Mouse (Mus musculus) layer of hippocampus, adult 8-10 months (tissue): Measurements from ENCODE around the gene Cacng3. TPM values are rescaled to one million over a fixed set of nuclear protein-coding genes. Genes with fewer than 3 reads are reported as not detected.

Experiments
- DNase-seq, 2 experiments: peaks; one replicate each; pipeline ENCODE4 v3.0.0; 2022; ENCODE audit warnings: low spot score in 2 of 2
- total RNA-seq, 4 experiments: library from RNA; stranded (reverse); gene quantifications; 2 replicates each; pipeline ENCODE4 v1.2.4; 2022

The Cacng3 gene
- 10 to 100 TPM; 60.7 to 76.0 (median 70.3) TPM for total RNA-seq

DNA sequence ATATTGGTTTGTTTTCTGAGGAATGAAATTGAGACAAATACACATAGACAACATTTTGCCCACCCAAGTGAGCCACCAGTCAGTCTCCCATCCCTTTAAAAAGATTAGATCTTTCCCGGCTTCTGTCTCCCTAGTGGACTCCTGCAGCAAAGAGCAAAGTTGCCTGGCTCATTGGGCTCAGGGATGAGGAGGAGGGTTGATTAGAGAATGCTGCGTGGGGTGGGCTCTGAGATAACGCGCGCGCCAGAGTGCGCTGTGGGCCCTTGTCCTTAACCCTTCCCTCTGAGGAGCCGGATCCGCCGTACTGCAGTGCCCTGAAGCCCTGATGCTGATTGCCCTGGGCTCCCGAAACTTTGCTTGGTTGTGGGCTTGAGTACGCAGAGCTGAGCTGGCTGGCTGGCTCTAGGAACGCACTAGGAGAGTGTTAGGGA is at the start of gene Cacng3:
Gene Cacng3, plus strand, starts transcription at position 51 of the 431 bp plus-strand sequence.
- peak in 1 of 2 experiments; percentile 17 for DNase-seq

DNA sequence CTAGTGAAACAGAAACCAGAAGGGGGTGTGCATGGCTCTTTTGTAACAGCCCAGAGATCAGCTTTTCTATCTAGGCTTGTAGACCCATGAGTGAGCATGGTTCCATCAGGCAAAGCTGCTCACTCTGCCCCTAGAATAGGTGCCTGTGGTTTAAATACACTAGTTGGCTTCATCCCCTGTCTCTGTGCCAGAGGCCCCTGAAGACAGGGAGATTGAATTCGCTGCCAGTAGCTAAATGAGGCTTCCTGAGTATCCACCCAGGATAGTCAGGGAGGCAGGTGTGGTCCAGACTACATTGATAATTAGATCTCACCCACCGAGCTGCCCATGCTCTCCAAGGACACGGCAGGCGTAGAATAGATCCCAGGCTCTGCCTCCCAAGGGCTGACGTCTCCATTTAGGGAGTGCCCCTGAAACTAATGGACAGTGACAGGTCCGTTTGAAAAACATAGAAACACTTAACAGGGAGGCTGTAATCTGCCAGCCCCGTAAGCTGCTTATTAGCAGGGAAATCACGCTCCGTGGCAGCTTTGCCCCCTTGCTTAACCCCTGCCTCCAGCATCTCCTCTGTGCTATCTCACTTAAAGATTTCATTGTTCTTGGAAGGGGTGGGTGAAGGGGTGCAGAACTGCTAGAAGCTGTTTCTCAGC is 48.0 kb upstream of the Cacng3 start:
- no peak for DNase-seq

DNA sequence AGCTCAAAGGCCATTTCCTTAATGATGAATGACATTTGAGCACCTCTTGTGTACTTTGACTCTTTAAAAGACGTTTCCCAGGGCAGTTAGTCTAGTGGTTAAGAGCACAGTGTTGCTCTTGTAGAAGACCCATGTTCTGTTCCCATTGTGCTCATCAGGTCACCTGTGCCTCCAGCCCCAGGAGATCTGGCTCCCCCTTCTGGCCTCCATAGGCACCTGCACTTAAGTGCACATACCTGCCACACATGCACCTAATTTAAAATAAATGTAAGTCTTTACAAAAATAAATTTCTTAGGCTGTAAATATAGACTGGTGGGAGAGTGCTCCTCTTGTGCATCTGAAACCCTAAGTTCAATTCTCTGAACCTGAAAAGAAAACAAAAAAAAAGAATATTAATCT is 46.5 kb upstream of the Cacng3 start:
- no peak for DNase-seq

DNA sequence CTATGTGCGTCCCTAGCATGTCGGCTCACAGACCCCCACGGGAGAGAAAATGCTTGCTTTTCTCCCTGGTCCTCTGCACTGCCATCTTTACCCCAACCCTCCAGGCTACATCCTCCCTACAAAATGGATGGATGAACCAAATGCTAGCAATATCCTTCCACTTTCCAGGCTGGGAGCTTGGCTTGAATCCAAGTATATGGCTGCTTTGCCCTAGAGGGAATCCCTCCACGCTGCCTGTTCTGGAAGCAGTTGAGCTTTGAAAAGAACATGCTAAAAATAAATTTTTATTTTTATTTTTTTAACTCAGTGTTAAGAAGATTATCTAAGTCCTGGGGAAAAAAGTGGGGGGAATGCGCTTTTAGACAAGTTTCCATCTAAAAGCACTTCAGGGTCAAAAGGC is 42.2 kb upstream of the Cacng3 start:
- DNase-seq: no peak

DNA sequence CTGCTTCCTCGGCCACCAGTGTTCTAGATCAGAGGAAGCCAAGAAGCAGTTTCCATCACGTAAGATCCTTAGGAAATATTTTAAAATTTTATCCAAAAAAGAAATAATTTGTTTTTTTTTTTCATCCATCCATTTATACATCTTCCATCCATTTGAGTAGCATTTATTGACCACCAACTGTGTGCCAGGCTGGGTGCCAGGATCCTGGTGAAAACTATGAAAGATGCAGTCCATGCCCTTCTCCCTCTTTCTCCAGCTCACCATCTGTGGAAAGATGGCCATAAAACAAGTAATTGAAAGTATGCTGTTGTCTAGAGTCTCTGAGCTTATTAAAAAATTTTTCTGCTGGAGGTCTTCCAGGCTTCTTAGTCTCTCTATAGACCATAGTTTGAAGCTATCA is 39.9 kb upstream of the Cacng3 start:
- no peak for DNase-seq

DNA sequence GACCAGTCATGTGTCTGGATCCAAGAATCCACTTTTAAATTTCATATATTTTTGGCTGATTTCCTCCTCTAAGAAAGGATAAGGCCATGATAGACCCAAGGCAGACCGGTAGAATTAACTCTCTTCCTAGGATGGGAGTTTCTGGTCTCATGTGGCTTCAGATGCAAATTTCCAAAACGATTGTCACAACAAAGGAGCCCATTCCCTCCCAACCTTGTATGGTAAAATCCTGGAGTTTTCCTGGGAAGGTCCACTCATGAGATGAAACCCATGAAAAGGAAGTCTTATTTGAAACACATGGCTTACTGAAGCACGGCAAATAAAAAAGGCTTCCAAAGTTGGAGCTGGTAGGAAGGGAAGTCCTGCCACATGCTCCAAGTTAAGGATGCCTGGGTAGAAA is 39.1 kb upstream of the Cacng3 start:
- no peak for DNase-seq

DNA sequence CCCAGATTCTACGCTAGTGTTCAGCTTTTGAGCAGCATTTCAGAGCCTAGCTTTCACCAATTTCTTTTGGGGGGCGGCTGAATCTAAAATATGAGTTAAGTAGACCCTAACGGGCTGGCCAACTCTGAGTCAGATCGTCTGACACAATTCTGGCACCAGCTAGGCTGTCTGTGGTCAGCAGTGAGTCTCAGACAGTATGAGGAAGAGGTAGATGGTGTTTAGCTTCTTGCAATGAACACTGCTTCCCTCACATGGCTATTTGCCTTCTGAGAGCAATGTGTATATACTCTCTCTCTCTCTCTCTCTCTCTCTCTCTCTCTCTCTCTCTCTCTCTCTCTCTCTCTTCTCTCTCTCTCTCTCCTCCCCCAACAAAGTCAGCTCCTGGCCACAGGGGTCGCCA is 37.3 kb upstream of the Cacng3 start:
- DNase-seq: no peak

DNA sequence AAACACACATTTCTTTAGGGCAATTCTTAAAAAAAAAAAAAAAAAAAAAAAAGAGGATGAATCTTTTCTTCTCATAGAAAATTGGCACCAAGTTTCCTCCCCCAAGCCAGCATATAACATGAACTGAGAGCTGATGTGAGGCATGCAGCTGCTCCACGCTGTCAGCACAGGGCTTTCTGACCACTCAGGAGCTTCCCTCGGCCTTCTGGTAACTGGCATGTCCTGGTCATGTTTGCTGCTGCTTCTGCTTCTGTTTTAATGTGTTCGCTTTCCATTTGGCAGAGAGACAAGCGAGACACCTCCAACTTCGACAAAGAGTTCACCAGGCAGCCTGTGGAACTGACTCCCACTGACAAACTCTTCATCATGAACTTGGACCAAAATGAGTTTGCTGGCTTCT is 36.8 kb upstream of the Cacng3 start:
- no peak for DNase-seq

DNA sequence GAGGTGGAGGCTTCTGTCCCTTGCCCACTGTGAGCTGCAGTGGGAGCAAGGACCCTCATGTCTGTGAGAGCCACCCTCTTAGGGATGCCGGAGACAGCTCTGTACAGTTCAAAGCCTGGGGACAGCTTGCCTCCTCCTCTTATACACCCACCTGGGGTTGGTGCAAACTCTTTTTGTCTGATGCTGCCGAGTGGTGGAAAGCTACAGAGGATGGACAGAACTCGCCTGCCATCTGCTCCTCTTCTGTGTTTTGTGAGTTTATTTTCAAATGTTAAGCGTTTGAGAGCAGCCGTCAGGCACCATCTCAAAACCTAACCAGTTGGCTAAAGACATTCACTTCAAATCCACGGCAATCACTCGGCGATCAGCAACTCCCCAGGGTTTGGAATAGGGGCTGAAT is 26.6 kb upstream of the Cacng3 start:
- DNase-seq: peak; percentile 40 to 59

DNA sequence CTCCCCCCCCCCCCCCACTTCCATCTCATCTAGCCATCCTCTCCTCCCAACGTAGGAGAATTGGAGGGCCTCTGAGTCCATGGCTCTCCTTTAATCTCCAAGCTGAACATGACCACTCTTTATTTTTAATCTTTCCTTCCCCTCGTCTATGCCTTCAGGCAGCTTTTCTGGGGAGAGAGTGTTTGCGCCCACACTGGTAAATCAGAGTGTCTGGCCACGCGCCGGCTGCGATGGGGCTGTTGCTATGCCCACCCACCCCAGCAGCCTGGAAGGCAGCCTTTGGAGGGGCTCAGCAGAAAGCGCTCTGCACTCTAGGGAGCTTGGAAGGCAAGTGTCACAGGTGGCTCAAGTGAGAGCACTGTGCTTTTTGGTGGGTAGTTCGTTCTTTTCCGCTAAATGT is 21.0 kb upstream of the Cacng3 start:
- no peak for DNase-seq

DNA sequence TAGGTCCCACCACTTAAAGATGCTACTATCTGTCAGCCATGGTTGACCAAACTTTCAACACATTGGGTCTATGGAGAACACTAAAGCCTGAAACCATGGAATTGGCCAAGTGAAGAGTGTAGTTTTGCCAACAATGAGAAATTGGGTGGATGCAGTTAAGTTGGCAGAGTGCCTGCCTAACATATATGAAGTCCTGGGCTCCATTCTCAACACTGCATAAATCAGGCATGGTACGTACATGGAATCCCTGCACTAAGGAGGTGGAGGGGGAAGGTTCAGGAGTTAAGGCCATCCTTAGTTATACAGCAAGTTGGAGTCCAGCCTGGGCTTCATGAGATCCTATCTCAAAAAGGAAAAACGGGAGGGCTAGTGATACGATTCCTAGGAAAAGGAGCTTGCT is 17.8 kb upstream of the Cacng3 start:
- no peak for DNase-seq

DNA sequence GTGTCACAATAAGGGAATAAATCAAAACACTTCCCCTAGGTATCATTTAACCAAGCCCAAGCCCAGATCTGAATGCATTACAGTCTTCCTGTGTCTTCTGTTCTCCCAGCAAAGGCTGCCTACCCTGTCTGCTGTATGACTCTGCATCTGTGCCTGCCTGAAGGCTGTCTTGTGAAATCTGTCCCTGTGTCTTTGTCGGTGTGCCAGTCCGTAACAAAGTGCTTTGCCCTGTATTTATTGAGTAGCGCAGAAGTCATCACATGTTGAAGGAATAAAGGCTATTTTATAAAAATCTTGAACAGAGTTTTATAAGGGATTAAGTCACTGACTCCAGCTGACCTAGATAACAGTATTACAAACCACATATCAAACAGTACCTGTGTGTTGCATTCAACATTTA is 13.6 kb upstream of the Cacng3 start:
- DNase-seq: no peak

DNA sequence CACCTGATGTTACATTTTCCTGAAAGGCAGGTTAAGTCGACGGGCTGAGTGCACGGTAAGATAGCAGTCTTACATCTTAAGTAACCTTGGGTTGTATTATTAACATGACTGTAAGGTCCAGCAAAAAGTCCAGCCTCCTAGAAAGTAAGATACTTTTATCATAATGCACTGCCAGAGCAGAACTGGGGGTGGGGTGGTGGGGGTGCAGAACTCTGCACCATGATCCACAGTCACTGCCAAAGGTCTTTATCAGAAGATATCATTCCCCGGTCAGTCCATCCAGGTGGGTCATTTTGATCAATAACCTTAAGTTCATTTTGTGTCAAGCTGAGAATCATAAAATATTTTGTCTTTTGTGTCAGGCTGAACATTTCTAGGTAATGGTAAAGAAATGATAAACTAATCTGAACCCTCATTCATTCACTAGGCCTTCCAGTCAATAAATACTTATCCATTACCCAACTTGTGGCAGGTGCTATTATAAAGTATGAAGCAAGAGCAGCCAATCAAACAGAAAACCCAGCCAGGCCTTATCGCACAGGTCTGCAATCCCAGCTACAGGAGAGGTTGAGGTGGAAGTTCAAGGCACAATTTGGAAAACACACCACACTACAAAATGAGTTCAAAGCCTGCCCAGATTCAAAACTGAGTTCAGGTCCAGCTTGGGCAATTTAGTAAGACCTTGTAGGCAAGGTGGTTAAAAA is 12.7 kb upstream of the Cacng3 start:
- DNase-seq: no peak

DNA sequence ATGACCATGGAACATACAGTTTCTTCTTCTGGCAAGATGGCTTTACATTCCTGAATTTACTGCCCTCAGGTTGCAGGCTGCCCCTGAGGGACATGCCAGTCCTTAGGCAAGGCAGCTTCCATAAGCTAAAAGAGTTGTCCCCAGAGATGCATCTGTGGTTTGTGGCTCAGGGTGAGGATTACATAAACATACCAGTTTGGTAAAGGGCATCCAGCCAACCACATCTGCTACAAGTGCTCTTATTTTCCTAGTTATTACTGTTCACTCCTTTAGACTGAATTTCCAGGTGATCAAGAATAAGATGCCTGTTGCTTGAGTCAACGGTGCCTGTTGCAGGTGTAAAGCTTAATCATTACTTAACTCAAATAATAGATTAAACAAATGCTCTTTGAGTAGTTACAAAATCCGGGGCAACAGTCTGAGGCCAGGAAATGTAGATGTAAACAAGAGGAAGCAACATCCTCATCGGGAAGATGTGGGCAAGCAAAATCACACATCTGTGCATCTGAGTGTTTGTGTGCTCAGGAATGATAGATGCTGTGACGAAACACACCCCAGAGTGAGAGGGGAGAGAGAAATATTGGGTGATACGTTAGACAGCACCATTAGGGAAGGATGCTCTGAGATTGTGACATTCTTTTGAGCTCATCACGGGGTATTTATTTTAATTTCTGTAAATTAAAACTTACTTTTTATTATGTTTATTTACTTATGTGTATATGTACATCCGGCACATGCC is 4.8 kb upstream of the Cacng3 start:
- DNase-seq: no peak

DNA sequence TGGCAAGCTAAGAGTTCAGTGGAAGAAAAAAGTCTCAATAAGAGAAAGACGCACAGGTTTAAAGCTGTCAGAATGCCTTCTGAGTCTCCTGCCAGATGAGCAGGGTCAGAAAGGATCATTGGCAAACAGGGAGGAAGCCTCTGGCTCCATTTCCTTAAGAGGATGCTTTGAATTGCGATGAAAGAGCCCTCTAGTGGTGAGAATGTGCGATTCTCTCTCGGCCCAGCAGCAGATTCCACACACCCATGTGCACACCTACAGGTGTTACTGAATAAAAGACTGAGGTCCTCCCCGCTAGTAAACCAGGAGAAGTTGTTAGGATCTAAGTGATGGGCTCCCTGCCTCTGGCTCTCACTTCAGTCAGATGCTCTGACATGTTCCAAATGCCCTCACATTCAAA is 2.4 kb upstream of the Cacng3 start:
- peak in 1 of 2 experiments; percentile 31 for DNase-seq

DNA sequence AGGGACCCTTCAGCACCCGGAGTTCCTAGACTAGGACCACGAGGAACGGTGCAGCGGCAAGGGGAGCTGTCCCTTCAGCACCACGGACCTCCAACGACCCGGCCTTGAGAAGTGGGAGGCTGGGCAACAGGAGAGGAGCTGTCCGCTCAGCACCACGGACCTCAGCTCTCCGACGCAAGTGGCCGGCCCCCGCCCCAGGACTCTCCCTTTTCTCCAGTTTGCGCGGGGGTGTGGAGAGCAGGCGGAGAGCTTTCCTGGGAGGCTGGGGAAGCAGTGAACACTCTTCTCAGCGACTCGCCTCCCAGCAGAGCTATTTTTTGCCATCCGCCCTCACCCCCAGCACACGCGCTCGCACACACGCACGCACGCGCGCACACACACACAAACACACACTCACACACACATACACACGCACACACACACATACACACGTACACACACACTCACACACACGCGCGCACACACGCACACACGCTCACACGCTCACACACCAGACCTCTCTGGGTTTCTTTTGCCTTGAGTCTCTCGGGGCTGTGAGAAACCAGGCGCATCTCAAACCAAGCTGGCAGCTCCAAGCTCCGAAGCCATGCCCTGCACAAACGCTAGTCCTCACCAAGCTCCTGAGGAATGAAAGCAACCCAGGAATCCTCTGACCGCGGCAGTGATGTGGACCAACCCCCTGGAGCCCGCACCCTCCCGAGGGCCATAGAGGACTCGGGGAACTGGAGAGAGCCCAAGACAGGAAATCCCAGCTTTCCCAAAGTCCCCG is 765 bp downstream of the Cacng3 start:
- DNase-seq: peak; percentile 66 to 69

DNA sequence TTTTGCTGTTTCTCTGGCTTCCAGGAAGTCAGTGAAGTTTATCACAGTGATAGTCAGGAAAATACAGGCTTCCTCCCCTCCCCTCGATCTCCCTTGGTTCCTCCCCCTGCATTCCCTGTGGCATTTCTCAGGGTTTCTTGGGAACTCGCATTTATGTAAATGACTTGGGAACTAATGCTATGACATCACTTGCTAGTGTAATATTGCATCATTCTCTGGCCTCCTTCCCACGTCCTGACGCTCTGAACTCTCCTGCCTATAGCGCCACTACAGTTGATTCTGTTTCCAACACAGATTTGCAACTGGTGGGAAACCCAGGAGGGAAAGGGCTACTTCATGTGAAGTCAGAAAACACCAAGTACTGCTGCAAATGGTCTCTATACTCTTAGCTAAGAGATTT is 2.7 kb downstream of the Cacng3 start:
- peak in 1 of 2 experiments; percentile 25 for DNase-seq

DNA sequence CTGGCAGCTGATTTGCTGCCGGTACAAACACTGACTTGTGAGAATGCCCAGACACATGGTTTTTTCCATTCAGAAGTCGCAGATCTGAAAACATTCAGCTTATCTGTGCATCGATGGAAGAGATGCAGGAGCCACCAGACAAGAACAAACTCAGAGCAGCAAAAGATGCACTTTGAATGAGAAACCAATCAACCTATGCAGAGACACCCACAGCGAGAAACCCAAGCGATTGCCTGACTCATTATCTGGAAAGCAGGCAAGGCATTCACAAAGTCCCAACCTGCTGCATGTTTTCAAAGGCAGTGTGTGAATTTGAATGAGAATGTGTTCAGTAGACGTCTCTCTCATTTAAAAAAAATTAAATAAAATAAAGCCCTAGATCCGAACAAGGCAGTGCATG is 4.9 kb downstream of the Cacng3 start:
- DNase-seq: peak; percentile 27 to 33

DNA sequence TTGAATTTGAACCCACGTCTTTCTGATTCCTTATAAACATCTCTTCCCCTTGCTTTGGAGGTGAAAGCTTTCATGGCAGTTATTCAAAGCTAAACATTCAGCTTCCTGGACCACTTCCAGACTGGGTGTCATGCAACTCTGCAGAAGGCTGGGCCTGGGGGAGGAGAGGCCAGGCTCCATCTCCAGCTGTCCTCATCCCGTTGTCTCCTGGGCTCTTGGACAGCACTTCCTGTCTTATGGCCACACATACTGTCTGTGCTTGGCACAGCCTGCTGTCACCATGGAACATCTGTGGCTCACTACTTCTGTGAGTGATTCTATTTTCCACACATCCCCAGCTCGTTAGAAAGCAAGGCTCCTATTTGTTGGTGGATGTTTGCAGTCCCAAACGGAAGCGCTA is 31.5 kb downstream of the Cacng3 start:
- peak; percentile 48 to 60 for DNase-seq

DNA sequence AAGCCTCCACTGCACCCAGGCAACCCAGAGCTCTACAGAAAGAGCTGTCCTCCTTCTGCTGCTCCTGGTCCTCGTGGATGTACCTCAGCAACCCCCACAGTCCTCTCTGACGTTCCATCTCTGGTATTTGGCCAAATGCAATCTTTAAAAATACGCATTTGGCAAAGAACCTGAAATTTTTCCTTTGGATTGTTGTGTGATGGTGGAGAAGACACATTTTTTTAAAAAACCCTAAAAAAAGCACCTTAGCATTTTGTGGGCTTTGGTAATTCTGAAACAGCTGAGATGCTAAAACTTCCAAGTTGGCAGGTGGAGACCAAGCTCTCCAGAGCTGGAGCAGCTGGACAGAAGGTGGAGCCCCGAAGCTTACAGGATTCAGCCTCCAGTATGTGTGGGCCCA is 32.2 kb downstream of the Cacng3 start:
- DNase-seq: no peak

DNA sequence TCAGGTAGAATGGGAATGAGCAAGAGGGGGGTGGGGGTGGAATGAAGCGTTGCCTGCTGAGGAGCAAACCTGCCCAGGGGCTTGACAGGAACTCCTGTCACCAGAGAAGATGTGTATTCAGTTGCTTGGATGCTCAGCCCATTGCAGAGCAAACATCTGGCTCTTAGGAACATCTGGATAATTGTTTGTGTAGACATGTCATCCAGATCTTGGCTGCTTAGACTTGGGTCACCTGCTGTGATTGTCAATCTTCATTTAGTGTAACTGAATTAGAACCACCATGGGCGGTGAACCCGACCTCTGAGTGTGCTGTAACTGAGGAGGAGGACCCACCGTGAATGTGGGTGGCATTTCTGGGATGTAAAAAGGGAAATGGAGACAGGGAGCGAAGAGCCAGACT is 36.4 kb downstream of the Cacng3 start:
- no peak for DNase-seq

DNA sequence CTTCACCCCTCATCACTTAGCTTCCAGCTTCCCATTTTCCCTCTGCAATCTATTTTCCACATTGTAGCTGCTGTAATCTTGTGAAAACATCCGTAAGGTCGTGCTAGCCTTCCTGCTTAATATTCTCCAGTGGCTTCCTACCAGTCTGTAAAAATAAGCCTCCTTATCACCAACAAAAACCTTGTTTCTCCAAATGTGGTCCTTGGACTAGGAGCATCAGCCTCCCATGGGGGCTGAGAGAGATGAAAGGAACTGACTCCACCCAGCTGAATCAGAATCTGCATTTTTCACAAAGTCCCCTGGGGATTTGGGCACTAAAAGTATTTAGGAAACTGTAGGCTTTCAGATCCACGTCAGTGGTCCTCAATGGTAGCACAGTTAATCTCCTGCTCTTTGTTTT is 46.0 kb downstream of the Cacng3 start:
- no peak for DNase-seq
